Mouse (Mus musculus): ENCODE measurements around the gene Slc23a2. TPM values are rescaled to one million over a fixed set of nuclear protein-coding genes. Genes with fewer than 3 reads are reported as not detected.

Gene Slc23a2
- polyA plus RNA-seq, 1 experiment from 2014 or later = 7.7 TPM

- 53% methylated on average over 5 of the region's 5 CpGs for WGBS
- no peak overlapping the region for H3K4me3 ChIP-seq (ENCODE audit: low read depth, low read length)
- no peaks in the 10 kb centered on the region for H3K27me3 ChIP-seq (ENCODE audit: control insufficient read depth, insufficient read depth, low read length)
- no peaks in the 10 kb centered on the region for H3K9me3 ChIP-seq (replicated peaks; ENCODE audit: control insufficient read depth, low read length)
- ATAC-seq (replicated peaks; ENCODE audit: insufficient number of reproducible peaks, low FRiP score, low TSS enrichment, low read depth) = no peak
- no peak overlapping the region for H3K9ac ChIP-seq (replicated peaks; ENCODE audit: low read length)
- H3K36me3 ChIP-seq (replicated peaks; ENCODE audit: control insufficient read depth, insufficient read depth, low read depth, low read length) = no peaks in the 10 kb centered on the region
- H3K4me2 ChIP-seq (ENCODE audit: low read depth, low read length) = no peak overlapping the region
- H3K27ac ChIP-seq (replicated peaks; ENCODE audit: low read depth, low read length) = 0 out of 2 replicates have a peak overlapping the region, but pooled peaks have one; percentile 8
- no peaks in the 10 kb centered on the region for H3K4me1 ChIP-seq (ENCODE audit: control insufficient read depth, insufficient read depth, low read length)
- DNase-seq (ENCODE audit: low spot score) = no peak
These were observed 123.8 kb downstream of the Slc23a2 start for GRCm38 (mm10) chr2:132020991-132021541.

DNA sequence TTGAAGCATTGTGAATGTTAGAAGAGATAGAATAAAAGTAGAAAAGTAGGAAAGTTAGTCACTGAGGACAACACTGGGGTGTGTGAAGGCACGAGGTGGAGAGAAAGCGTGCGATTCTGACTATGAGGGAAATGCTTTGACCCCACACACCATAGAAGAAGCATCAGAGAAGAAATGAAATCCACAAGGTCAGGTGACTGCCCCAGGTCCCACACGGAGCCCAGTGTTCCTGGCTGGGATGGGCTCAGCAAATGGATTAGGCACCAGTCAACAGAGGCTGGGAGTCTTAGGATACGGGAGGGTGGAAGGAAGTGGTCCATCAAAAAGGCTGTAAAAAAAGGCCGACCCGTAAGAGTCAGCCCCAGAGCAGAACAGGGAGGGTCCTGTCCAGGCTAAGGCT lies 124.5 kb downstream of the Slc23a2 start:
- no peak overlapping the region for H3K27ac ChIP-seq (replicated peaks; ENCODE audit: low read depth, low read length)
- no peak overlapping the region for H3K9ac ChIP-seq (replicated peaks; ENCODE audit: low read length)
- H3K4me3 ChIP-seq (ENCODE audit: low read depth, low read length) = no peak overlapping the region
- no peak overlapping the region for H3K4me2 ChIP-seq (ENCODE audit: low read depth, low read length)
- WGBS = 79% methylated on average over 7 of the region's 7 CpGs
- DNase-seq (ENCODE audit: low spot score) = no peak
- no peaks in the 10 kb centered on the region for H3K9me3 ChIP-seq (replicated peaks; ENCODE audit: control insufficient read depth, low read length)
- no peak for ATAC-seq (replicated peaks; ENCODE audit: insufficient number of reproducible peaks, low FRiP score, low TSS enrichment, low read depth)
- no peaks in the 10 kb centered on the region for H3K27me3 ChIP-seq (ENCODE audit: control insufficient read depth, insufficient read depth, low read length)
- no peaks in the 10 kb centered on the region for H3K36me3 ChIP-seq (replicated peaks; ENCODE audit: control insufficient read depth, insufficient read depth, low read depth, low read length)
- H3K4me1 ChIP-seq (ENCODE audit: control insufficient read depth, insufficient read depth, low read length) = no peaks in the 10 kb centered on the region

- Histone ChIP-seq H3K27ac (replicated peaks; ENCODE audit: low read depth, low read length) (no peak overlapping the region), H3K36me3 (replicated peaks; ENCODE audit: control insufficient read depth, insufficient read depth, low read depth, low read length) (no peaks in the 10 kb centered on the region)
These were observed 125.5 kb downstream of the Slc23a2 start for GRCm38 (mm10) chr2:132019372-132019811.

DNA sequence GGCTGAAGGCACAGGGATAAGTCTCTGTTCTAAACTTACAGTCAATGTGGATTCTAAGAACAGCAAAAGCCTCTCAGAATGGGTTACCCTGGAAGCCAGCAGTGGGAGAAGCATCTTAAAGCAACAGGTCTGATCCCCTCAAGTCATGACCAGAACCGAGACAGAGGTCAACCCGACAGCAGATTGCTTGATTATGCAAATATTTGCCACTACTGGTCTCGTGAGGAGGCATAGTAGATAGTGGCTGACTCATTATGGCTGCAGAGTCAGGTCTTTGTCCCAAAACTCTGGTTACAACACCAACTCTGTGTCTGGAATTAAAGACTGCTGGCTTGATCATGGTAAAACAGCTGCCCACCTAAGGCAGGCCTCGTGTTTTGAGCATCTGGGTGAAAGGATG lies 126.8 kb downstream of the Slc23a2 start:
- H3K4me1 ChIP-seq (ENCODE audit: control insufficient read depth, insufficient read depth, low read length) = no peaks in the 10 kb centered on the region
- DNase-seq (ENCODE audit: low spot score) (no peak), ATAC-seq (replicated peaks; ENCODE audit: insufficient number of reproducible peaks, low FRiP score, low TSS enrichment, low read depth) (no peak)
- no peak overlapping the region for H3K9ac ChIP-seq (replicated peaks; ENCODE audit: low read length)
- H3K4me3 ChIP-seq (ENCODE audit: low read depth, low read length) = no peak overlapping the region
- H3K27me3 ChIP-seq (ENCODE audit: control insufficient read depth, insufficient read depth, low read length) = no peaks in the 10 kb centered on the region
- no peaks in the 10 kb centered on the region for H3K9me3 ChIP-seq (replicated peaks; ENCODE audit: control insufficient read depth, low read length)
- 72% methylated on average over 4 of the region's 4 CpGs for WGBS
- no peak overlapping the region for H3K4me2 ChIP-seq (ENCODE audit: low read depth, low read length)
- no peak overlapping the region for H3K27ac ChIP-seq (replicated peaks; ENCODE audit: low read depth, low read length)
- H3K36me3 ChIP-seq (replicated peaks; ENCODE audit: control insufficient read depth, insufficient read depth, low read depth, low read length) = no peaks in the 10 kb centered on the region

More at GRCm38 (mm10) chr2:132019372-132019811, 125.5 kb downstream of the Slc23a2 start:
- 65% methylated on average over 3 of the region's 3 CpGs for WGBS
- no peak overlapping the region for H3K4me3 ChIP-seq (ENCODE audit: low read depth, low read length)
- no peaks in the 10 kb centered on the region for H3K4me1 ChIP-seq (ENCODE audit: control insufficient read depth, insufficient read depth, low read length)
- ATAC-seq (replicated peaks; ENCODE audit: insufficient number of reproducible peaks, low FRiP score, low TSS enrichment, low read depth) = no peak
- H3K27me3 ChIP-seq (ENCODE audit: control insufficient read depth, insufficient read depth, low read length) = no peaks in the 10 kb centered on the region
- no peak for DNase-seq (ENCODE audit: low spot score)
- no peak overlapping the region for H3K4me2 ChIP-seq (ENCODE audit: low read depth, low read length)
- no peak overlapping the region for H3K9ac ChIP-seq (replicated peaks; ENCODE audit: low read length)
- H3K9me3 ChIP-seq (replicated peaks; ENCODE audit: control insufficient read depth, low read length) = no peaks in the 10 kb centered on the region

DNA sequence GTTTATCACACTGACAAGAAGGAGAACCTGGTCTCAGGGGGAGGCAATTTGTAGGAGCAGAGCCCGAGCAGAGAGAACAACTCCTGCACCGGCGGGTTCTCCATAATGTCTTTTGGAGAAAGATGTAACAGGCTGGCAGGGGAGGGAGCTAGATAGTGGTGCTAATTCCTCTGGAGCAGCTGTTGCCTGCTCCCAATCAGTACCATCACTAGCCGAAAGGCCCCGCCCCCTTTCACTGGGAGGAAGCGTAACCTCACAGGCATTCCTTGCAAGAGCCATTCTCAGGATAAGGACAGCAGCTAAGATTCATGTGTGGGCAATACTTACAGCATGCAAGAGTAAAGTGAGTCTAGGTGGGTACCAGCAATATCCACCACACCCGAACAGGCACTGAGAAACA lies 127.3 kb downstream of the Slc23a2 start:
- 43% methylated on average over 7 of the region's 7 CpGs for WGBS

DNA sequence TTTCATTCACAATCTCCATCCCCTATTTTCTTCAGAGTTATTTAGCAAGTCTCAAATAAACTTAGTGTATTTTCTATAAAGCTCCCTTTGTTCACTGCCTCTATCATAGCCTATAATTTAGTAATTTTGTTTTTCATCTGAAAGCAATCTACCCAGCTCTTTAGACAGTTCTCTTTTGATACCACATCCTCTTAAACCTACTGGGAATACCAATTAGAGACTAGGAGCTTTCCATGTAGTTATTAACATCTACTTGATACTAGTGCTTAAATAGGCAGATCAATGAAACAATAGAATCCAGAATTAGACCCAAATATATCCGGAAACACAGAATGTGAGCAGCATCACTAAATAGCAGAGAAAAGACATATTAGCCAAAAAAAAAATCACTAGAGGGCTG lies 128.9 kb downstream of the Slc23a2 start:
- no peak for ATAC-seq (replicated peaks; ENCODE audit: insufficient number of reproducible peaks, low FRiP score, low TSS enrichment, low read depth)
- H3K4me2 ChIP-seq (ENCODE audit: low read depth, low read length) = no peak overlapping the region
- WGBS = 73% methylated on average over 1 of the region's 1 CpGs

More for the DNA sequence above, 127.3 kb downstream of the Slc23a2 start:
- ATAC-seq (replicated peaks; ENCODE audit: insufficient number of reproducible peaks, low FRiP score, low TSS enrichment, low read depth) (no peak), DNase-seq (ENCODE audit: low spot score) (peak; percentile 23)
- Histone ChIP-seq H3K4me3 (ENCODE audit: low read depth, low read length) (no peak overlapping the region), H3K4me1 (ENCODE audit: control insufficient read depth, insufficient read depth, low read length) (no peaks in the 10 kb centered on the region), H3K4me2 (ENCODE audit: low read depth, low read length) (no peak overlapping the region), H3K27ac (replicated peaks; ENCODE audit: low read depth, low read length) (no peak overlapping the region), H3K9me3 (replicated peaks; ENCODE audit: control insufficient read depth, low read length) (no peaks in the 10 kb centered on the region), H3K9ac (replicated peaks; ENCODE audit: low read length) (no peak overlapping the region), H3K27me3 (ENCODE audit: control insufficient read depth, insufficient read depth, low read length) (no peaks in the 10 kb centered on the region), H3K36me3 (replicated peaks; ENCODE audit: control insufficient read depth, insufficient read depth, low read depth, low read length) (no peaks in the 10 kb centered on the region)

GRCm38 (mm10) chr2:132013152-132013551 lies 131.8 kb downstream of the Slc23a2 start:
- H3K4me1 ChIP-seq (ENCODE audit: control insufficient read depth, insufficient read depth, low read length) = no peaks in the 10 kb centered on the region
- no peak overlapping the region for H3K4me2 ChIP-seq (ENCODE audit: low read depth, low read length)
- ATAC-seq (replicated peaks; ENCODE audit: insufficient number of reproducible peaks, low FRiP score, low TSS enrichment, low read depth) = no peak
- no peak for DNase-seq (ENCODE audit: low spot score)
- 88% methylated on average over 4 of the region's 4 CpGs for WGBS
- H3K4me3 ChIP-seq (ENCODE audit: low read depth, low read length) = no peak overlapping the region
- no peak overlapping the region for H3K9ac ChIP-seq (replicated peaks; ENCODE audit: low read length)
- no peak overlapping the region for H3K27ac ChIP-seq (replicated peaks; ENCODE audit: low read depth, low read length)
- no peaks in the 10 kb centered on the region for H3K36me3 ChIP-seq (replicated peaks; ENCODE audit: control insufficient read depth, insufficient read depth, low read depth, low read length)
- H3K27me3 ChIP-seq (ENCODE audit: control insufficient read depth, insufficient read depth, low read length) = no peaks in the 10 kb centered on the region
- no peaks in the 10 kb centered on the region for H3K9me3 ChIP-seq (replicated peaks; ENCODE audit: control insufficient read depth, low read length)

More for the DNA sequence above, 128.9 kb downstream of the Slc23a2 start:
- Histone ChIP-seq H3K27ac (replicated peaks; ENCODE audit: low read depth, low read length) (no peak overlapping the region), H3K9ac (replicated peaks; ENCODE audit: low read length) (no peak overlapping the region), H3K36me3 (replicated peaks; ENCODE audit: control insufficient read depth, insufficient read depth, low read depth, low read length) (no peaks in the 10 kb centered on the region), H3K9me3 (replicated peaks; ENCODE audit: control insufficient read depth, low read length) (no peaks in the 10 kb centered on the region), H3K27me3 (ENCODE audit: control insufficient read depth, insufficient read depth, low read length) (no peaks in the 10 kb centered on the region), H3K4me3 (ENCODE audit: low read depth, low read length) (no peak overlapping the region), H3K4me1 (ENCODE audit: control insufficient read depth, insufficient read depth, low read length) (no peaks in the 10 kb centered on the region)
- no peak for DNase-seq (ENCODE audit: low spot score)

GRCm38 (mm10) chr2:132010781-132011180 lies 134.1 kb downstream of the Slc23a2 start:
- Histone ChIP-seq H3K4me1 (ENCODE audit: control insufficient read depth, insufficient read depth, low read length) (no peaks in the 10 kb centered on the region), H3K9me3 (replicated peaks; ENCODE audit: control insufficient read depth, low read length) (no peaks in the 10 kb centered on the region), H3K4me3 (ENCODE audit: low read depth, low read length) (no peak overlapping the region), H3K4me2 (ENCODE audit: low read depth, low read length) (no peak overlapping the region), H3K27me3 (ENCODE audit: control insufficient read depth, insufficient read depth, low read length) (no peaks in the 10 kb centered on the region), H3K36me3 (replicated peaks; ENCODE audit: control insufficient read depth, insufficient read depth, low read depth, low read length) (no peaks in the 10 kb centered on the region), H3K9ac (replicated peaks; ENCODE audit: low read length) (no peak overlapping the region), H3K27ac (replicated peaks; ENCODE audit: low read depth, low read length) (no peak overlapping the region)
- no peak for ATAC-seq (replicated peaks; ENCODE audit: insufficient number of reproducible peaks, low FRiP score, low TSS enrichment, low read depth)
- WGBS = 74% methylated on average over 2 of the region's 2 CpGs
- no peak for DNase-seq (ENCODE audit: low spot score)

Measured in embryonic facial prominence, embryonic 11.5 days (tissue).